Mouse (Mus musculus) left cerebral cortex, postnatal 25 days (tissue): ENCODE data around the gene Gm20661. TPM values are rescaled to one million over a fixed set of nuclear protein-coding genes. Genes with fewer than 3 reads are reported as not detected.
"Not testable (repeated sequence)": the region's sequence is repeated elsewhere in the genome, so short reads cannot be mapped to it uniquely, and the experiment has no call there.

Source experiments
- DNase-seq, 2 experiments: peaks; one replicate each; pipeline ENCODE4 v3.0.0; 2022; ENCODE audit warnings: low spot score in 2 of 2, mixed read lengths in 1 of 2
- intact Hi-C: fragments of 180-260 bp; cut with DNase I; formaldehyde crosslinking; loops from one replicate; pipeline ENCODE4 v1.15.1; 2025
- total RNA-seq, 2 experiments: library from RNA; stranded (reverse); gene quantifications; 2 replicates each; pipeline ENCODE4 v1.2.3; 2021

Gene Gm20661
- total RNA-seq, 2 experiments from 2014 or later: not detected

- intact Hi-C loops: loop anchor here (5.0 kb wide), 1 partner anchor 86 kb away; no protein-coding TSS in a partner anchor
Measured at GRCm38 (mm10) chr9:107987950-107988349, 5.1 kb downstream of the Gm20661 start.

GRCm38 (mm10) chr9:107992197-107992596, 9.3 kb downstream of the Gm20661 start, which contains the start of gene Cdhr4:
Gene Cdhr4 (plus strand): TSS chr9:107992497.
- no peak for DNase-seq
- intact Hi-C loops: no loop called here

More at GRCm38 (mm10) chr9:107987950-107988349, 5.1 kb downstream of the Gm20661 start:
- DNase-seq: no peak

GRCm38 (mm10) chr9:107993013-107993412, 10.2 kb downstream of the Gm20661 start:
- intact Hi-C loops: no loop called here
- DNase-seq: no peak

GRCm38 (mm10) chr9:107994464-107994863, 11.6 kb downstream of the Gm20661 start:
- no peak for DNase-seq
- intact Hi-C loops: no loop called here

GRCm38 (mm10) chr9:107995513-107995912, 12.7 kb downstream of the Gm20661 start:
- intact Hi-C loops: no loop called here
- no peak for DNase-seq

- no peak for DNase-seq
- intact Hi-C loops: no loop called here
Measured at GRCm38 (mm10) chr9:107996049-107996448, 13.2 kb downstream of the Gm20661 start, which contains the start of gene Gm20662. Gene Gm20662 (plus strand): TSS chr9:107996349.

- intact Hi-C loops: loop anchor here (5.0 kb wide), 1 partner anchor 45 kb away; the partner anchor contains the start of gene Gmppb
- peak; percentile 100 for DNase-seq
Measured at GRCm38 (mm10) chr9:108001922-108002770, 19.3 kb downstream of the Gm20661 start, which contains the start of gene Ip6k1. Gene Ip6k1 (plus strand): TSS chr9:108002501.

- intact Hi-C loops: loop anchor here (5.0 kb wide), 1 partner anchor 44 kb away; the partner anchor contains the start of gene Gmppb
- DNase-seq: peak in 1 of 2 experiments; percentile 31
Measured at GRCm38 (mm10) chr9:108002778-108003530, 20.1 kb downstream of the Gm20661 start.

- DNase-seq: peak; percentile 20 to 23
Measured at GRCm38 (mm10) chr9:108003531-108003890, 20.7 kb downstream of the Gm20661 start.

GRCm38 (mm10) chr9:108008041-108008440, 25.2 kb downstream of the Gm20661 start:
- no peak for DNase-seq
- intact Hi-C loops: no loop called here

More at GRCm38 (mm10) chr9:108003531-108003890, 20.7 kb downstream of the Gm20661 start:
- intact Hi-C loops: loop anchor here (5.0 kb wide), 1 partner anchor 44 kb away; the partner anchor contains the start of gene Gmppb

GRCm38 (mm10) chr9:108010385-108010784, 27.5 kb downstream of the Gm20661 start:
- intact Hi-C loops: no loop called here
- no peak for DNase-seq

GRCm38 (mm10) chr9:108013577-108013976, 30.7 kb downstream of the Gm20661 start:
- DNase-seq, intact Hi-C loops: not testable (repeated sequence)

- peak in 1 of 2 experiments; percentile 83 for DNase-seq
- intact Hi-C loops: no loop called here
Measured at GRCm38 (mm10) chr9:108017127-108017526, 34.3 kb downstream of the Gm20661 start.

GRCm38 (mm10) chr9:108020741-108021140, 37.9 kb downstream of the Gm20661 start:
- intact Hi-C loops: no loop called here
- no peak for DNase-seq

GRCm38 (mm10) chr9:108023216-108023615, 40.4 kb downstream of the Gm20661 start:
- intact Hi-C loops: no loop called here
- no peak for DNase-seq

GRCm38 (mm10) chr9:108026584-108026983, 43.7 kb downstream of the Gm20661 start:
- DNase-seq: no peak
- intact Hi-C loops: no loop called here

- DNase-seq: no peak
- intact Hi-C loops: no loop called here
Measured at GRCm38 (mm10) chr9:108027867-108028266, 45.0 kb downstream of the Gm20661 start.

GRCm38 (mm10) chr9:108032126-108032525, 49.3 kb downstream of the Gm20661 start:
- DNase-seq: no peak
- intact Hi-C loops: no loop called here

GRCm38 (mm10) chr9:108035331-108036156, 52.7 kb downstream of the Gm20661 start:
- DNase-seq: no peak
- intact Hi-C loops: no loop called here
